Mouse (Mus musculus): ENCODE results near the gene Col28a1.

GRCm38 (mm10) chr6:8068979-8069378, 123.4 kb downstream of the Col28a1 start:
- no peak for TF ChIP-seq GATA1 (IDR thresholded peaks at IDR 0.05; ENCODE audit: borderline replicate concordance, low read length)
- TF ChIP-seq FLI1 (IDR thresholded peaks at IDR 0.05; ENCODE audit: low read length): no peak

Measured in megakaryocyte, embryonic 14.5 days (primary cell).